Mouse (Mus musculus) heart, embryonic 11.5 days (tissue): Measurements from ENCODE around the gene Rbms1. TPM values are rescaled to one million over a fixed set of nuclear protein-coding genes. Genes with fewer than 3 reads are reported as not detected.

Source experiments
- ATAC-seq: fragments of 200-750 bp; cut with Nextera tagmentation; replicated peaks from 2 replicates; pipeline ENCODE4 v1.8.0; 2017; ENCODE audit warnings: moderate library complexity; ENCODE audit not compliant: insufficient number of reproducible peaks, low FRiP score, low TSS enrichment
- H3K27ac ChIP-seq: fragments of 300-500 bp; sonication (generic); 2 replicates; pipeline ENCODE4 v1.5.1; 2014; ENCODE audit warnings: mild to moderate bottlenecking, low read depth, low read length
- H3K27me3 ChIP-seq: fragments of 300-500 bp; sonication (generic); 2 replicates; pipeline ENCODE4 v1.6.1; 2014; ENCODE audit warnings: mild to moderate bottlenecking, low read length, mixed read lengths; ENCODE audit not compliant: control insufficient read depth, insufficient read depth
- H3K36me3 ChIP-seq: fragments of 300-500 bp; sonication (generic); 2 replicates; pipeline ENCODE4 v1.6.1; 2014; ENCODE audit warnings: mild to moderate bottlenecking, low read length, moderate library complexity, mixed read lengths; ENCODE audit not compliant: control insufficient read depth, insufficient read depth
- H3K4me1 ChIP-seq: fragments of 300-500 bp; sonication (generic); 2 replicates; pipeline ENCODE4 v1.6.1; 2014; ENCODE audit warnings: low read length; ENCODE audit not compliant: control insufficient read depth, insufficient read depth
- H3K4me2 ChIP-seq: fragments of 300-500 bp; sonication (generic); 2 replicates; pipeline ENCODE4 v1.6.1; 2014; ENCODE audit warnings: mild to moderate bottlenecking, moderate library complexity
- H3K4me3 ChIP-seq: fragments of 300-500 bp; sonication (generic); 2 replicates; pipeline ENCODE4 v1.5.1; 2014; ENCODE audit warnings: low read depth, low read length
- H3K9ac ChIP-seq: fragments of 300-500 bp; sonication (generic); 2 replicates; pipeline ENCODE4 v1.6.1; 2014; ENCODE audit warnings: mild to moderate bottlenecking, low read depth, low read length, moderate library complexity
- H3K9me3 ChIP-seq: fragments of 300-500 bp; sonication (generic); replicated peaks from 2 replicates; pipeline ENCODE4 v1.6.1; 2016; ENCODE audit warnings: low read length; ENCODE audit not compliant: control insufficient read depth
- WGBS: fragments of 180-500 bp; shearing (Covaris S2); extraction: QIAGEN DNeasy Blood & Tissue Kit; methylation state at CpG from one replicate; pipeline ENCODE4 v1.1.7; 2014; ENCODE audit not compliant: insufficient replicate concordance; 5-methylcytosine and 5-hydroxymethylcytosine counted together
- polyA plus RNA-seq: library from polyadenylated mRNA; unstranded; fragments of >200 nt; fragmentation: Nextera tagmentation; extraction: Ambion mirVana; gene quantifications from 2 replicates; pipeline ENCODE4 v1.2.1, GENCODE M21; 2014

Gene Rbms1
- polyA plus RNA-seq, 1 experiment from 2014 or later, result 121 TPM

DNA sequence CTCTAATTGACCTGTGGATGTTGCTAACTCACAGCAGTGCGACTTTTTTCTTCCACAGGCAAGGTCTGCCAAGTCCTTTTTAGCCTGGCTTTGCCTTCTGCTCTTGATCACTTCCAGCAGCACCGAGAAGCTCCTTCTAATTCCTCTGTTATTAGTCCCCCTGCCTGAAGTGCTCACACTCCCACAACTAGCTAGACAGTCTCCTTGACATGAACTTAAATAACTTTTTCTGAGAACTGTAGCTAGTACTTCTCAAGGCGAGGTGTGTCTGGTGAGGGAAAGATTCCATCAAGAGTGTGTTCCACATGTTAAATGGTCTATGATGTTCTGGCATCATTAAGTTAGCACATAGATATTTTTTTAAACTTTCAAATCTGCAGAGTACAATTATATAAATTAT is 256.1 kb downstream of the Rbms1 start:
- Histone ChIP-seq H3K4me3 (no peak overlapping the region), H3K36me3 (no peaks in the 10 kb centered on the region), H3K27me3 (no peaks in the 10 kb centered on the region), H3K4me1 (peaks cover 18% of the 10 kb centered on the region), H3K9ac (no peak overlapping the region), H3K4me2 (no peak overlapping the region), H3K9me3 (no peaks in the 10 kb centered on the region), H3K27ac (no peak overlapping the region)
- 67% methylated on average over 3 of the region's 3 CpGs for WGBS
- no peak for ATAC-seq

- no peak overlapping the region for H3K4me2 ChIP-seq
- WGBS, result 86% methylated on average over 8 of the region's 8 CpGs
- H3K36me3 ChIP-seq, result no peaks in the 10 kb centered on the region
- H3K9me3 ChIP-seq, result no peaks in the 10 kb centered on the region
- H3K9ac ChIP-seq, result no peak overlapping the region
- no peak overlapping the region for H3K4me3 ChIP-seq
- no peak overlapping the region for H3K27ac ChIP-seq
- peaks cover 15% of the 10 kb centered on the region for H3K4me1 ChIP-seq
- no peaks in the 10 kb centered on the region for H3K27me3 ChIP-seq
- no peak for ATAC-seq
Observed at GRCm38 (mm10) chr2:60705426-60705825, 257.6 kb downstream of the Rbms1 start.

GRCm38 (mm10) chr2:60703315-60703714 is 259.7 kb downstream of the Rbms1 start:
- 19% methylated on average over 4 of the region's 4 CpGs for WGBS
- Histone ChIP-seq H3K9ac (no peak overlapping the region), H3K27ac (peak overlapping the region; percentile 78), H3K27me3 (no peaks in the 10 kb centered on the region), H3K4me1 (peaks cover 26% of the 10 kb centered on the region), H3K4me3 (no peak overlapping the region), H3K36me3 (no peaks in the 10 kb centered on the region), H3K9me3 (no peaks in the 10 kb centered on the region), H3K4me2 (peak overlapping the region; percentile 34)
- ATAC-seq, result peak; percentile 44; the same call in 1 of the 2 replicates

DNA sequence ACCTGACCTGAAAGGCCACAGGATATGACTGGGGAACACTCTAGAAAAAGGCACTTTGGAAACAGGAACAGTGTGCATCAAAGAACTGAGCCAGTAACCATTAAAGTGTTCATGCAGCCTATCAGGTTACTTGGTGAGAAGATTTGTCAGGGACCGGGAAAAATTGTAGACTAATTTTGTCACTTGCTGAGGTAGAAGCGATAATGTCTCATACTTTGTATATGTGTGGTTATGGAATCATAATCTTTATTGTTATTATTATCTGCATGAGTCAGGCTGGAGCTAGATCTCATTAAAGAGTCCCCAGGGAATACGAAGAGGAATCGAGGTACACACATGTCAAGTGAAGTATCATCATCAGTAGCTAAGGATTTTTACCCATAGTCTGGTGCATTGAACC is 262.0 kb downstream of the Rbms1 start:
- H3K4me1 ChIP-seq, result peaks cover 36% of the 10 kb centered on the region
- H3K4me2 ChIP-seq, result no peak overlapping the region
- WGBS, result 79% methylated on average over 4 of the region's 4 CpGs
- no peaks in the 10 kb centered on the region for H3K9me3 ChIP-seq
- ATAC-seq, result no peak
- H3K27ac ChIP-seq, result no peak overlapping the region
- H3K9ac ChIP-seq, result no peak overlapping the region
- no peak overlapping the region for H3K4me3 ChIP-seq
- no peaks in the 10 kb centered on the region for H3K36me3 ChIP-seq
- H3K27me3 ChIP-seq, result no peaks in the 10 kb centered on the region

Other genes with a start within 250 kb of the Rbms1 start
- gene Itgb6, start 240.5 kb downstream of the Rbms1 start, polyA plus RNA-seq, result 0.20 TPM in 1 of 2 replicates, not detected in the other